Mouse (Mus musculus) urinary bladder, postnatal 25 days (tissue): ENCODE results near the gene Larp1.

Experiments used
- DNase-seq: peaks from one replicate; pipeline ENCODE4 v3.0.0; 2022; ENCODE audit warnings: low spot score

Gene Larp1

GRCm38 (mm10) chr11:58003126-58003525, 5.7 kb upstream of the Larp1 start:
- no peak for DNase-seq

- DNase-seq: no peak
Observed at GRCm38 (mm10) chr11:58003734-58004133, 5.1 kb upstream of the Larp1 start.

GRCm38 (mm10) chr11:58005110-58005509, 3.8 kb upstream of the Larp1 start:
- DNase-seq: no peak

- no peak for DNase-seq
Observed at GRCm38 (mm10) chr11:58008013-58008412, 851 bp upstream of the Larp1 start.

- DNase-seq: peak; percentile 67
Observed at GRCm38 (mm10) chr11:58008437-58009050, 320 bp upstream of the Larp1 start.

- DNase-seq: peak; percentile 66
Observed at GRCm38 (mm10) chr11:58009516-58010141, 765 bp downstream of the Larp1 start.

- no peak for DNase-seq
Observed at GRCm38 (mm10) chr11:58010226-58010781, 1.4 kb downstream of the Larp1 start.

- no peak for DNase-seq
Observed at GRCm38 (mm10) chr11:58010930-58011329, 2.1 kb downstream of the Larp1 start.

- no peak for DNase-seq
Observed at GRCm38 (mm10) chr11:58011813-58012212, 2.9 kb downstream of the Larp1 start.

- DNase-seq: no peak
Observed at GRCm38 (mm10) chr11:58012674-58013073, 3.8 kb downstream of the Larp1 start.

- DNase-seq: no peak
Observed at GRCm38 (mm10) chr11:58013100-58013499, 4.2 kb downstream of the Larp1 start.

- DNase-seq: no peak
Observed at GRCm38 (mm10) chr11:58014604-58015003, 5.7 kb downstream of the Larp1 start.

- no peak for DNase-seq
Observed at GRCm38 (mm10) chr11:58015339-58015738, 6.5 kb downstream of the Larp1 start.

- no peak for DNase-seq
Observed at GRCm38 (mm10) chr11:58016371-58016770, 7.5 kb downstream of the Larp1 start.

GRCm38 (mm10) chr11:58017422-58017821, 8.6 kb downstream of the Larp1 start:
- DNase-seq: no peak

GRCm38 (mm10) chr11:58018287-58018686, 9.4 kb downstream of the Larp1 start:
- no peak for DNase-seq

GRCm38 (mm10) chr11:58018701-58019100, 9.8 kb downstream of the Larp1 start:
- DNase-seq: no peak

GRCm38 (mm10) chr11:58021095-58021494, 12.2 kb downstream of the Larp1 start:
- DNase-seq: no peak

- DNase-seq: no peak
Observed at GRCm38 (mm10) chr11:58021618-58022017, 12.8 kb downstream of the Larp1 start.

GRCm38 (mm10) chr11:58024271-58024670, 15.4 kb downstream of the Larp1 start:
- no peak for DNase-seq

GRCm38 (mm10) chr11:58024671-58025070, 15.8 kb downstream of the Larp1 start:
- no peak for DNase-seq

GRCm38 (mm10) chr11:58025881-58026280, 17.0 kb downstream of the Larp1 start:
- no peak for DNase-seq

GRCm38 (mm10) chr11:58026337-58026736, 17.5 kb downstream of the Larp1 start:
- DNase-seq: no peak

- DNase-seq: no peak
Observed at GRCm38 (mm10) chr11:58026860-58027259, 18.0 kb downstream of the Larp1 start.
